Mouse (Mus musculus) ES-CJ7 (cell line): ENCODE data around the gene Arhgap31.
A peak's percentile ranks its signal among the peaks of the same experiment; 100 is the strongest.

Experiments used
- DNase-seq: peaks from one replicate; pipeline ENCODE4 v3.0.0; 2011; ENCODE audit warnings: low read depth, low spot score

The Arhgap31 gene

GRCm38 (mm10) chr16:38549479-38550396 is 163.3 kb downstream of the Arhgap31 start, which contains the start of gene Poglut1:
TSS of gene Poglut1 (minus strand) at chr16:38550258.
- peak; percentile 62 for DNase-seq
